Mouse (Mus musculus) C2C12 (cell line): Measurements from ENCODE around the gene Hmgb1.

Experiments used
- CTCF ChIP-seq: IDR thresholded peaks from one replicate; pipeline ENCODE4 v1.5.1; 2011; ENCODE audit not compliant: control insufficient read depth, insufficient read depth, insufficient read length
- MYOD1 ChIP-seq: IDR thresholded peaks from one replicate; pipeline ENCODE4 v1.6.1; 2011; ENCODE audit warnings: low read depth; ENCODE audit not compliant: control insufficient read depth, insufficient read length
- USF1 ChIP-seq: IDR thresholded peaks from one replicate; pipeline ENCODE4 v1.6.1; 2011; ENCODE audit warnings: low read depth, mild to moderate bottlenecking, control low read depth, moderate library complexity

- no peak for TF ChIP-seq CTCF
- TF ChIP-seq MYOD1 = no peak
- TF ChIP-seq USF1 = no peak
Observed at GRCm38 (mm10) chr5:149174527-149174926, 9.8 kb downstream of the Hmgb1 start.
